Mouse (Mus musculus) CH12F3 (cell line): ENCODE measurements around the gene Icmt.

Source experiments
- in situ Hi-C: fragments of 300-500 bp; cut with MboI; formaldehyde crosslinking; loops from 2 replicates; pipeline ENCODE4 v1.14.3; 2020; ENCODE audit warnings: low sequenced_read_pairs

Gene Icmt

DNA sequence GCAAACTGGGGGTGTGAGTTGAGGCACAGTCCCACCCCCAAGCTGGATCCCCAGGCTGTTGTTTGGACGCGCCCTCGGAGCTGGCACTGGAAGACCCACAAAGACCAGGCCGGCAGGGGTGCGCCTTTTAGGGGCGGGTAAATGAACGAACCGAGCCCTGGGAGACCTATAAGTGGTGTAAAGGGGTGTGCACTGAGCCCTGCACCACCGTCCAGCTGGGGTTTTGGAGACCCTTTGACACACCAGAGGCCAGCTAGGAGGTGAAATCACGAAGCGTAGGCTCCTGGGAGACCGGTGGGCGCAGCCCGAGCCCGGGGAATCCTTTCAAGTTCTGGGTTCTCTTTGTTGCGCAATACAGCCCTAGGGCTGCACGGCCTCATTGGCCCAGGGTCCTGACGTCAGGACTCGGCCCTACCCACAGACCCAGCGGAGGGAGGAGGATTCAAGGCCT is 22.3 kb upstream of the Icmt start:
- in situ Hi-C loops, result no loop called here

DNA sequence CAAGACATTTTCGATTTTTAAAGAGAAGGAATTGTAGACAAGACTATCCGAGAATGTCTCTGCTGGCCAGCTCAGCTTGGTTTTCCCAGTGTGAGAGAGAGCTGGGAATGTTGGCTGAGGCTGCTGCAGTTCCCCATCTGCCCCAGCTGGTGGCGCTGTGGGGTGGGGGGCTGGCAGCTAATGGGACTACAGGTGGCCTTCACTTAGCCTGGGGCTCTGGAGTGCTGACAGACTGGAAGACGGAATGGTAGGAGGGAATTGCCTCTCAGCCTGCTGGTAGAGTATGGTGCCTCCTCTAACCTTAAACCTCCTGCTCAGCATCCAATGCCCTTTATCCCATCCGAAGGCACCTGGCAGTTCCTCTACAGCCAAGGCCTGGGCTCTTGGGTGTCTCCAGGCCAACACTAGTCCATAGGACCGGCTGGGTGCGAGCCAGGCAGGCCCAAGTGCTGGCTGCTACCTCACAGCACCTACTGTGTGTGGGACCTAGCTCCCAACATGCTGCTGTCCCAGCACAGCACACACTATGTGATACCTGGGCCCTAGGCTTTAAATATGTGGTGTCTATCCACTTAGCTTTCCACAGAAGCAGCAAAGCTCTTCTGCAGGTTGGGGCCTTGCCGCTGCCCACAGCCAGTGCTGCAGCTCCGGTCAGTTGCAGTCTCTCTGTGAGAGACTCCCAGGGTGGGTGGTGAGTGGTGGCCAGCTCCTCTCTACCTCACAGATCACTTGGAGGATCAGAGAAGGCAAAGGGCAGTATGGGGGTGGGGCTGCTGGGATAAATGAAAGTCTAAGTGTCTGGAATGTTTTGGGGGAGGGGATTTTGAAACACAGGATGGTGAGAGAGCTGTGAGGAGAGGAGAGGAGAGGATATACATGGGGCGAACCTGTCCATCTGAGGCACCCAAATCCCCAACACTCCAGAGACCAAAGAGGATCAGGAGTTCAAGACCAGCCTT is 20.4 kb upstream of the Icmt start:
- in situ Hi-C loops, result no loop called here

DNA sequence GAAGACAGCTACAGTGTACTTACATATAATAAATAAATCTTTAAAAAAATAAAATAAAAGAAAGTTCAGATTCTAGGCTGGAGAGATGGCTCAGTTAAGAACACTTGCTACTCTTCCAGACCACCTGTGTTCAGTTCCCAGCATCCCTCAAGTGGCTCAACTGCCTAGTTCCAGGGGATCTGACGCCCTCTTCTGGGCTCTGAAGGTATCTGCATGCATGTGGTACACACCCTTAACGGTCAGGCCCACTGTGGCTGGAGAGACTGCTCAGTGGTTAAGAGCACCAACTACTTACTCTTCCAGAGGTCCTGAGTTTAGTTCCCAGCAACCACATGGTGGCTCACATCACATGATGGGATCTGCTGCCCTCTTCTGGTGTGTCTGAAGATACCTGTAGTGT is 19.1 kb upstream of the Icmt start:
- in situ Hi-C loops, result no loop called here

DNA sequence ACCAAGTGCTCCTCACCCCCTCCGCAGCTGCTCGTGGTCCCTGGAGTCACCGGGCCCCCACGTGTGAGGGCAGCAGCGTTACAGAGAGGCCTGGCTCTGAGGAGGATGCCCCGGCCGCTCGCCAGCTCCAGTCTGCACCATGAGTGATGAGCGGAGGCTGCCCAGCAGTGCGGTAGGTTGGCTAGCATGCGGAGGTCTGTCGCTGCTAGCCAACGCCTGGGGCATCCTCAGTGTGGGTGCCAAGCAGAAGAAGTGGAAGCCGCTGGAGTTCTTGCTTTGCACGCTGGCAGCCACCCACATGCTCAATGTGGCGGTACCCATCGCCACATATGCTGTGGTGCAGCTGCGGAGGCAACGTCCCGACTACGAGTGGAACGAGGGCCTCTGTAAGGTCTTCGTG is 18.0 kb upstream of the Icmt start:
- in situ Hi-C loops, result no loop called here

DNA sequence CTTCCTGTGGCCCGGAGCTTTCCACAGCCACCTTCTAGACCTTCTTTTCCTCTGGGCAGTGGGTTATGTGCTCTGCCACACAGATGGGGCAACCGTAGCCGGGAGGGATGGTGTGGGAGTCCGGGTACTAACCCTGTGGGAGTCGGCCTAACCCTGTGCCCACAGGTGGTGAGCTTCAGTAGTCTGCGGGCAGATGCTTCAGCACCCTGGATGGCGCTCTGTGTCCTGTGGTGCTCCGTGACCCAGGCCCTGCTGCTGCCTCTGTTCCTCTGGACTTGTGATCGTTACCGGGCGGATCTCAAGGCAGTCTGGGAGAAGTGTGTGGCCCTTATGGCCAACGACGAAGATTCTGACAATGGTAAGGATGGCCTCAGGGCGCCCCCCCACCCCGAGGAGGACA is 15.4 kb upstream of the Icmt start:
- in situ Hi-C loops, result no loop called here

DNA sequence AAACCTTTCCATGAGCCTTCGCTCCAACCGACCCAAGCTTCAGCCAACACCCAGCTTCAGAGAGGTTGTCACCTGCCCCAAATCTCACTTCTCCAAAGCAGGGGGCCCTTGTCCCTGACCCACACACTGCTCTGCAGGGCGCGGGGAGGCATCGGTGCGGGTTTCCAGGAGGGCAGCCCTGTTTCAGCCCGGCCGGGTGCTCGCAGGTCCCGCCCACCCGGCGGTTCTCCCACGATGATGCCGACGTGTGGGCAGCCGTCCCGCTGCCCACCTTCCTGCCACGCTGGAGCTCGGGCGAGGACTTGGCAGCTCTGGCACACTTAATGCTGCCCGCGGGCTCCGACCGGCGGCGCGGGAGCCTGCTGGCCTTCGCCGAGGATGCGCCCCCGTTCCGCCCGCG is 14.3 kb upstream of the Icmt start:
- in situ Hi-C loops, result no loop called here

DNA sequence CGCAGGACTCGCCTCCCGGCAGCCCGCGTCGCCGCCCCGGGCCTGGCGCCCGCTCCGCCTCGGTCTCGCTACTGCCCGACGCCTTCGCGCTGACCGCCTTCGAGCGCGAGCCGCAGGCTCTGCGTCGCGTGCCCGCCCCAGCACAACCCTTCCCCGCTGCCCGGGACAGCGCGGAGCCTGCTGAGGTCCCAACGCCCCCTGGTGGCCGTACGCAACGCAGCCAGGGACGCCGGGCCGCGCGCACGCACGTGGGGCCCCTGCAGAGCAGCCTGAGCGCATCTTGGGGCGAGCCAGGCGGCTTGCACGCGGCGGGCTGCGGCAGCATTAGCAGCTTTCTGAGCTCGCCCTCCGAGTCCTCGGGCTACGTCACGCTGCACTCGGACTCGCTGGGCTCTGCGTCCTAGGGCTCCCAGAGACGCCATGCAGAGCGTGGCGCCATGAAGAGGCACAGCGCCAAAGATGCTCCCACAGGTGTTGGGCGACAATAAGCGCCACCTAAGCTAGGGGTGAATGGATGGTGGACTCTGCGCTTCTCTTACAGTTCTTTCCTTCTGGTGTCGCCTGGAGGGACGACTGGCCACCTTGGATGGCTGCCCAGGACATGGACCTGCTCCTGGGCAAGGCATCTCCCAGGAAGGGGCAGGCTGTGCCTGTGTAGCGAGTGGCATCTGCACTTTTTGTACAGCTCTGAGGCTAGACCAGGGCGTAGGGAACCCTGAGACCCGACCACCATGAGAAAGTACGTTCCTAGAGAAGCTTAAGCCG is 13.7 kb upstream of the Icmt start:
- in situ Hi-C loops, result no loop called here

DNA sequence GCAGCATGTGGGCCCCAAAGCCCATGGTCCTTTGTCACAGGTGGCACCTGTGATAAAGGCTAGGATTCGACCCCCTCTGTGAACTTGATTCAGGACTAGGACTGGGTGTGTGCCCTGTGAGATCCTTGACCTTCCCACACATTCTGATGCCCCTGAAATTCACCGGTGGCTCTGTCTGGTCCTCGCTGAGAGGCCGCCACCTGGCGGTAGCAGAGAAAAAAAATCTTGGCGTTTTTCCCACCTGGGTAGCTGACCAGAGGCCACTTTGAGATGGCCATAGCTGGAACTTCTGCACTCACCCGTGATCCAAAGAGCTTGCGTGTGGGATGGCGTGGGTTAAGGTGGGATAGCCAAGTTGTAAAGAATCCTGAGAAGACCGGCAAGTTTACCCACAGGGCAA is 11.5 kb upstream of the Icmt start:
- in situ Hi-C loops, result no loop called here

DNA sequence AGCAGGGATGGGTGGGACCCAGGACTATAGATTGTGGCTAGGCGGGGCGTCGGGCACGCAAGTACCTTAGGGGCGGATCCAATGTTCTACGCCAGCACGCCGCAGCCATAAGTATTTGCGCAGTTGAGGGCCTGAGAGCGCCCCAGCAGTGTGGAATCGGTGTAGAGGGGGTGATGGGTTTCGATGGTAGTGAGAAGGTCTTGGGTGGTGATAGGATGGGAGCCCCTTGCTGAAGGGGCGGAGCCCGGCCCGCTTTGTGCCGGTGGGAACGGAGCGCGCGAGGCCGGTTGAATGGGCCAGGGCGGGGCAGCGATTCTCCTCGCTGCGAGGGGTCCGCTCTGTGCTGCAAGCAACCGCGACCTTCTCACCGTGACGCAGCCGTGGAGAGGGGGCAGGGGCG is 10.8 kb upstream of the Icmt start:
- in situ Hi-C loops, result no loop called here

DNA sequence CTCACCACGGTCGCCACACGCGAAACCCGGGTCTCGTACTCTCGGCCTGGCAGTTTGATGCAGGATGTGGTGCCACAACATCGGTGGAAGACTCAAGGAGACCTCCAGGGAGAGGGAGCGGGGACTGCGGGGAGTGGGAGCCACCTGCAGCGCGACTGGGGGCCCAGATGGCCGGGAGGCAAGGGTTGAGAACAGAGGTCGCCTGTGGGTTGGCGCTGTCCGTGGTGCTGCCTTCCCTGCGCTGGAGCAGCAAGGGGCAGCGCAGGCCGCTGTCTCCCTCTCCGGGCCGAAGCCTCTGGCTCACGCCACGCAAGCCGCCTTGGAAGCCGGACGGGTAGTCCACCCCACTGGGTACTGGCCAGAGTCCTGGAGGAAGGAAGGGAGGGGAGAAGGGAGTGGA is 10.1 kb upstream of the Icmt start:
- in situ Hi-C loops, result no loop called here

DNA sequence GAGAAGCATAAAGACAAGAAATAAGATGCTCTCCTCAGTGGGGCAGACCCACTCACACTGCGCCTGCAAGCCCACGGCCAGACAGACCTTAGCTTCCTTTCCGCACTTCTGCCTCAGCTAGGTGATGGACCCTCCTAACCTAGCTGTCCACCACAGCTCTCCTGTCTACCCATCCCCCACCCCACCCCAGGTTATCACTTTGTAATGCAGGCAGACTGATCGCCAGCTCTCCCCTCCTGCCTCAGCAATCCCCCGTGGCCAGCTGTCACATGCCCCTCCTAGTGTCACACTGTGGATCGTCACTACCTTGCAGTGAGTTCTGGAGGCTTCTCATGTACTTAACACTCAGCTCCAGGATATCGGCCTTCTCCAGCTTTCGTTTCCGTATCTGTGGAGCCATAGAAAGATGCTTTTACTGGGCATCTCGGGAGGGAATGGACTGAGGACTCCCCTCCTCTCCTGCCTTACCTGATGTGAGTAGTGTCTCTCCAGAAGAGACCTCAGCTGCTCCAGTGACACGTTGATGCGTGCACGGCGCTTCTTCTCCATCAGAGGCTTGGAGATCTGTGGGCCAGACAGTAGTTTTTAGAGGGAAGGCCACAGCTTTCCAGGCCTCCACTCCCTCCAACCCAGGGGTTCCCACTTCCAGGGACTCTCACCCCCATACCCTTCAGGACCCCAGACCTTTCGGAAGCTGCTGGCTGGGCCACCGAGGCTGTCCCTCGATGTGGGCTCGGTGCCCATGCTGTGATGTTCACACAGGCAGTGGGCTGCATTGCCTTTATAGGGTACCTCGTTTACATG is 9.5 kb upstream of the Icmt start:
- in situ Hi-C loops, result no loop called here

DNA sequence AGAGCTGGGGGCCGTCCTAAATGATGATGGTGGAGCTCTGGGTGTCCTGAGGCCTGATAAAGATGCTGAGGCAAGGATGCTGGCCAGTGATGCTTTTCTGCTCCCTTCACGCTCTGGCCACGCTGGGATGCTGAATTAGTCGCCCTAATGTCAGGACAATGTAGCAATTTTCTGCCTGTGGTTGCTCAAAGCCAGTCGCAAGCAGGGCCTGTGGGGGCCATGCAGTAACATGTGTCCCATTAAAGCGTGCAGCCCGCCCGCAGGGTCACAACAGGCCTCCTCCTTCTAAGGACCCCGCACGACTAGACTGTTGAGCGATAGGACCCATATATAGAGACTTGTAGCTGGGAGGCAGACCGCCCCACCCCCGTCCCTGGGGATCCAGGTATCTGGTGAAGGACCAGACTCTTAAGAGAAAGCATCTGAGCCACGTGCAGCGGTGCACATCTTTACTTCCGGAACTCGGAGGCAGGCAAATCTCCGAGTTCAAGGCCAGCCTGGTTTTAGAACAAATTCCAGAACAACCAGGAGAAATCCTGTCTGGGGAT is 8.6 kb upstream of the Icmt start:
- in situ Hi-C loops, result no loop called here

DNA sequence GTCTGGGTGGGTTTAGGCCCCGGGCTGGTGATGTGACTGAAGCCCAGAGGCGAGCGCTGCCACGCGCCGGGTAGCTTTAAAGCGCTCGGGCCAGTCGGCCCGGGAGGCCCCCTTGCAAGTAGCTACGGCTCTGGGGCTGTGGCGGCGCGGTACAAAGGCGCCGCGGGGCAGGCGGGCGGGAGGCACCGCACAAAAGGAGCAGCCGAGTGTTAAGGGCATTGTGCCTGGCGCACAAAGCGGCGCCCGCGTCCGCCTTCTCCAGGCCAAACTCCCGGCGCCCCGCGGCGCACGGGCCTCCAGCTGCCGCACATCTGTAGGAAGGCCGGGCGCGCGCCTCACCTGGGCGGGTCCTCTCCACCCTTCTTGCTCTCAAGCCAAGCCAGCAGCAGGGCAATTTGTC is 6.6 kb upstream of the Icmt start:
- in situ Hi-C loops, result no loop called here

DNA sequence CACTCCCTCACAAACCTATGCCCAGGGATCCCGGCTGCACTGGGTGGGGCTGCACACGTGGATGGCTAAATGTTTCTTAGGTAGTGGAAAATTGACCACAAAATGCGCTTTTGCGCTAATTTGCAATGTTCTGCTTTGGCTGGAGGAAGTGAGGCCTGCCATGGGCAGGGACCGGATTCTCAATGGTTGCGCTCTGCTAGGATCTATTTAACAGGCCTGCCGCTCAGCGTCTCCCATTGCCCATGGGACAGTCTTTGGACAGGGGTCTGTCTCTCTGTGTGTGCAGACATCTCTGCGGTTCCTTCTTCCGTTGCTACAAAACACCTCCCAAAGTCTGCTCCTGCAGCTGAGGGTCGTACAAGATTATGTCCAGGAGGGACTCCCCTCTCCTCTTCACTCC is 6.0 kb upstream of the Icmt start:
- in situ Hi-C loops, result no loop called here

DNA sequence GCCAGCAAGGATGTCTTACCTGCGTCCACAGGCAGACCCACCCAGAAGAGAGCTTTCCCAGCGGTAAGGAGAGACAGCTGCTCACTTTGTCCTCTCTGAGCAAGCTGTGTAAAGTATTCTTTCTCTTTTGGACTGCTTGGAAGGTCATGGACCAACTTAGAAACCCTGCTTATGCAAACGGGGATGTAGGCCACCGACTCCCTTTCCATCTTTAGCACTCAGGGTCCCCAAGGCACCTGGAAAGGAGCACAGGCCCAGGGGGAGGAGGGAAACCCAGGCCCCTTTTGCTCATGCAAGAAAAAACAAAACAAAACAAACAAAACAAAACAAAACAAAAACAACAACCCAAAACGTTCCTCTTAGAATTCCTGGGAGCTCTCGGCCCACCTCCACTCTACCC is 5.5 kb upstream of the Icmt start, which contains the start of gene Hes3:
Gene Hes3 (minus strand): TSS at position 101 of the 400 bp plus-strand sequence.
- in situ Hi-C loops, result no loop called here

DNA sequence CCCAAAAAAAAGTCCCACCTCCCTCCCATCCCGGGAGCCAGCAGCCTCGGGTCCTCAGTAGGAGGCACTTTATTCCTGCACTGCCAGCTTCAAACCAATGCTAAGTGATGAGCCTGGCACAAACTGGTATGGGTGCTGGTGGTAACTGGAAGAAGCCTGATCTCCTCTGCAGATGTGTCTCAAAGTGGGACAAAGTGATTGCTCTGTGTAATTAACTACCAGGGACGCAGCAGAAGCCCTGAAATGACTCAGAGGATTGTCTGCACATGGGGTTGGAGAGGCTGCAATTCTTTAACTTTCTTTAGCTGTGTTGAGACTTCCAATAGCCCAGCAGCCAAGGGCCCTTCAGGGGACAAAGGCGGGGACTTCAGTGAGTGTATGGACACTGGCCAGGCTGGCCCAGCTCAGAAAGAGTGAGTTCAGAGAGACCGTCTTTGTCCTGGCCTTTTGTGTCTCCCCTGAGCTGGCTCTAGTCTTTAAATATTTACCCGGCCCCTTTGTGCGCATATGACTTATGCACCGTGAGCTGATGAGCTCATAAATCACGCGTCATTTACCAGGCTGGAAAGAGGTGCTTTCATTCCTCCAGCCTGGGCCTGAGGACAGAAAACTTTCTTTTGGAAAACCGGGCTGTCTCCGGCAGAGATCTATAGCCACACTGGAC is 4.8 kb upstream of the Icmt start:
- in situ Hi-C loops, result no loop called here

DNA sequence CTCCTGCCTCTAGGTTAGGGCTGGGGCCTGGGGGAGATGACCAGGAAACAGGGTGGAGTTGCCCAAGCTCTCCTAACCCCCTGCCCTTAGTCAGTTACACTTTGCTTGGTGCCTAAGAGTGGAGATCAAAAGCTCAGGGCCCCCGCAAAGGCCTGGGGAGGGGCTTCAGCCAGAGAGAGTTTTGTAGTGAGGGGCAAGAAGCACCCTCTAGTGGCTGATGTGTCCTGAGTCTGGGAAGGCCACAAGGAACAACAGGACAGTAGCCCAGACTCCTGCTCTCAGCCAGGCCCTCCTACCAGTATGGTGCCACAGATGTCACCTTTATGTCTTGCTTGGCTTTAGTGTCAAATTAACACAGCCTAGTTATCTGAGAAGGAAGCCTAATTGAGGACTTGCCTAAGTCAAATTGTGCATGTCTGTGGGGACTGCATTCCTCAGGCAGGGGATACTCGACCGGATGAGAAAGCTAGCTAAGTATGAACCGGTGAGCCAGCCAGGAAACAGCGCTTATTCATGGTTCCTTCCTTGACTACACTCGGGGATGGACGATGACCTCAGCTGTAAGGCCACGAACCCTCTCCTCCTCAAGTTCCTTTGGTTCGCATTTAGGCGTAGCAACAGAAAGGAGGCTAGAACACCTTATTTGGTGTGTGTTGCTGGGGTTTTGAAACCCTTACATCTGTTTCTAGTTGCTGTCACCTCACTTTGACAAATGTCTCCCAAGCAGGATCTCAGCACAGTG is 2.7 kb upstream of the Icmt start:
- in situ Hi-C loops, result no loop called here

DNA sequence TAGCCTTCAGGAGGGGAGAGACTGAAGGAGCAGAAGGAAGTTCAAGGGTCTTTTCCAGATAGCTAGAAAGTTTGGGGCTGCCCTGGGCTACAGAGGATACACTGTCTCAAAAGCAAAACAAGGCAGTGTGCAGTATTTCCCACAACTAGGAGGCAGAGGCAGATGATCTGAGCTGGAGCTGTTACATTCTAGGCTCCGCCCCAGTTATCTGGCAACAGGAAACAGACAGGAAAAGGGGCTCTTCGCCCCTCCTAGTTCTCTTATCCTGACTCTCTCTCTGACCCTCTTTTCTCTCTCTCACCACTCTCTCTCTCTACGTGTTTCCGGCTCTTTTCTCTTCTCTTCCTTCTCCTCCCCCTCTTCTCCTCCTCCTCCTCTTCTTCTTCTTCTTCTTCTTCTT is 1.1 kb upstream of the Icmt start:
- in situ Hi-C loops, result no loop called here

DNA sequence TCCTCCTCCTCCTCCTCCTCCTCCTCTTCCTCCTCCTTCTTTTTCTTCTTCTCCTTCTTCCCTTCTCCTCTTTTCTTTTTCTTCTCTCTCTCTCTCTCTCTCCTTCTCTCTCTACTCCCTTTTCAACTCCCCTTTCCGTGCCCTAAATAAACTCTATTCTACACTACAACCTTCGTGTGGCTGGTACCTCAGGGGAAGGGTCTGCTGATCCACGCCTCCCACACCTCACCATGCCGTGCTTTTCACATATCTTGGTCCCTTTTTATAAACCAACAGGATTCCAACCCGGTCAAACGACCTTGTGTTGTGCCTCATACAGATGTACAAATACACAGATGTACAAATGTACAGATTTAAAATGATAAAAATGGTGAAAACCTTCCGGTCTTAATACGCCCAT is 656 bp upstream of the Icmt start:
- in situ Hi-C loops, result no loop called here

DNA sequence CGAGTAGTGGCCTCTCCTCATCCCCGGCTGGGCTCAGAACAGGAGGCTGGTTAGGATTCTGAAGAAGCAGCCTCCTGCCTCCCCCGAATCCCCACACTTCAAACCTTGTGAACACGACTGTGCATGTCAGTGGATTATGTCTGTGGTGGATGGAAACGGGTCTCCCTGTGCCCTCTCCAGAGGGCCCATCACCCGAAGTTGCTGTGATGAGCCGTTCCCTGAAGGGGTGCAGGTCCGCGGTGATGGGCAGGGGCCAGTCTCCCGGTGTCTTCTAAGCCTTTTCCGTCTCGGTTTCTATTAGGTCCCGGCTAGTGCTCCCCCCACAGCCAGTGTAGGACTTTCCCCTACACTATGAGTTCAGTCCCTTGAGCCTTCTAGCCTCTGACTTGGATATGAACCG is 1.8 kb downstream of the Icmt start:
- in situ Hi-C loops, result no loop called here
